Mouse (Mus musculus) intestine, postnatal 0 days (tissue): ENCODE measurements around the gene Sys1. TPM values are rescaled to one million over a fixed set of nuclear protein-coding genes. Genes with fewer than 3 reads are reported as not detected.

Experiments
- ATAC-seq: fragments of 200-750 bp; cut with Nextera tagmentation; 2 replicates; pipeline ENCODE4 v1.8.0; 2017; ENCODE audit warnings: mild to moderate bottlenecking, moderate TSS enrichment, moderate library complexity
- H3K27ac ChIP-seq: fragments of 300-500 bp; sonication (generic); 2 replicates; pipeline ENCODE4 v1.5.1; 2014; ENCODE audit warnings: mild to moderate bottlenecking, low read depth, low read length, moderate library complexity
- H3K27me3 ChIP-seq: fragments of 300-500 bp; sonication (generic); replicated peaks from 2 replicates; pipeline ENCODE4 v1.6.1; 2014; ENCODE audit warnings: low read length, mixed read lengths; ENCODE audit not compliant: control insufficient read depth, insufficient read depth
- H3K36me3 ChIP-seq: fragments of 300-500 bp; sonication (generic); 2 replicates; pipeline ENCODE4 v1.6.1; 2014; ENCODE audit warnings: mild to moderate bottlenecking, moderate library complexity; ENCODE audit not compliant: control insufficient read depth, insufficient read depth
- H3K4me1 ChIP-seq: fragments of 300-500 bp; sonication (generic); replicated peaks from 2 replicates; pipeline ENCODE4 v1.6.1; 2014; ENCODE audit warnings: antibody characterized with exemption, low read length, mixed read lengths; ENCODE audit not compliant: control insufficient read depth, insufficient read depth
- H3K4me2 ChIP-seq: fragments of 300-500 bp; sonication (generic); replicated peaks from 2 replicates; pipeline ENCODE4 v1.6.1; 2014; ENCODE audit warnings: low read depth, mild to moderate bottlenecking, moderate library complexity
- H3K4me3 ChIP-seq: fragments of 300-500 bp; sonication (generic); 2 replicates; pipeline ENCODE4 v1.5.1; 2014; ENCODE audit warnings: low read depth, low read length
- H3K9ac ChIP-seq: fragments of 300-500 bp; sonication (generic); 2 replicates; pipeline ENCODE4 v1.6.1; 2014; ENCODE audit warnings: mild to moderate bottlenecking, low read depth, low read length
- H3K9me3 ChIP-seq: fragments of 300-500 bp; sonication (generic); 2 replicates; pipeline ENCODE4 v1.6.1; 2016; ENCODE audit warnings: mixed run types; ENCODE audit not compliant: control insufficient read depth
- CTCF ChIP-seq: sonication (generic); IDR thresholded peaks from 2 replicates; pipeline ENCODE4 v1.5.1; 2016; ENCODE audit warnings: low read depth, mild to moderate bottlenecking, control low read depth, antibody characterized with exemption, moderate library complexity
- WGBS: fragments of 180-500 bp; shearing (Covaris S2); extraction: QIAGEN DNeasy Blood & Tissue Kit; methylation state at CpG from one replicate; pipeline ENCODE4 v1.1.7; 2014; 5-methylcytosine and 5-hydroxymethylcytosine counted together
- polyA plus RNA-seq: library from polyadenylated mRNA; unstranded; fragments of >200 nt; fragmentation: Nextera tagmentation; extraction: Ambion mirVana; gene quantifications from 2 replicates; pipeline ENCODE4 v1.2.1, GENCODE M21; 2015

The Sys1 gene
- polyA plus RNA-seq, 1 experiment from 2014 or later = 62.3 TPM

- no peak for ATAC-seq
- no peak overlapping the region for H3K4me2 ChIP-seq
- H3K36me3 ChIP-seq = no peaks in the 10 kb centered on the region; the same call in 1 of the 2 replicates
- H3K27ac ChIP-seq = no peak overlapping the region
- no peak overlapping the region for H3K4me3 ChIP-seq
- no peaks in the 10 kb centered on the region for H3K9me3 ChIP-seq
- 39% methylated on average over 8 of the region's 8 CpGs for WGBS
- H3K4me1 ChIP-seq = no peaks in the 10 kb centered on the region
- TF ChIP-seq CTCF = no peak
- no peak overlapping the region for H3K9ac ChIP-seq
- H3K27me3 ChIP-seq = no peaks in the 10 kb centered on the region
Measured at GRCm38 (mm10) chr2:164522280-164522679, 65.5 kb downstream of the Sys1 start.

- Histone ChIP-seq H3K27ac (no peak overlapping the region), H3K4me3 (peak overlapping the region; percentile 21), H3K4me2 (0 out of 2 replicates have a peak overlapping the region, but pooled peaks have one; percentile 4), H3K4me1 (no peaks in the 10 kb centered on the region), H3K9ac (no peak overlapping the region), H3K27me3 (no peaks in the 10 kb centered on the region), H3K9me3 (no peaks in the 10 kb centered on the region), H3K36me3 (no peaks in the 10 kb centered on the region; the same call in 1 of the 2 replicates)
- 68% methylated on average over 10 of the region's 10 CpGs for WGBS
- peak; percentile 53 for ATAC-seq
- no peak for TF ChIP-seq CTCF
Measured at GRCm38 (mm10) chr2:164523301-164523773, 66.6 kb downstream of the Sys1 start.

GRCm38 (mm10) chr2:164528557-164528956 is 71.8 kb downstream of the Sys1 start:
- WGBS = 67% methylated on average over 5 of the region's 5 CpGs
- Histone ChIP-seq H3K27me3 (no peaks in the 10 kb centered on the region), H3K4me1 (no peaks in the 10 kb centered on the region), H3K9me3 (no peaks in the 10 kb centered on the region), H3K9ac (no peak overlapping the region), H3K4me2 (no peak overlapping the region), H3K36me3 (no peaks in the 10 kb centered on the region; the same call in 1 of the 2 replicates), H3K27ac (no peak overlapping the region), H3K4me3 (no peak overlapping the region)
- ATAC-seq = no peak
- no peak for TF ChIP-seq CTCF

Other genes with a start within 250 kb of the Sys1 start
- gene Wfdc15b, start 235.3 kb upstream of the Sys1 start, polyA plus RNA-seq = 1.3 and 2.6 TPM in 2 replicates
- gene Svs2, start 218.5 kb upstream of the Sys1 start, polyA plus RNA-seq = not detected in 2 replicates
- not detected in 2 replicates for gene Svs3b, start 200.3 kb upstream of the Sys1 start, polyA plus RNA-seq
- not detected in 2 replicates for gene Svs4, start 178.5 kb upstream of the Sys1 start, polyA plus RNA-seq
- not detected in 2 replicates for gene Svs3a, start 167.7 kb upstream of the Sys1 start, polyA plus RNA-seq
- gene Svs6, start 140.2 kb upstream of the Sys1 start, polyA plus RNA-seq = not detected in 2 replicates
- gene Svs5, start 124.2 kb upstream of the Sys1 start, polyA plus RNA-seq = not detected in 2 replicates
- 82.5 and 95.0 TPM in 2 replicates for gene Slpi, start 67.9 kb upstream of the Sys1 start, polyA plus RNA-seq
- gene Rbpjl, start 53.8 kb upstream of the Sys1 start, polyA plus RNA-seq = 0.12 and 0.16 TPM in 2 replicates
- gene Matn4, start 51.8 kb upstream of the Sys1 start, polyA plus RNA-seq = 1.9 and 2.4 TPM in 2 replicates
- 92.0 and 103 TPM in 2 replicates for gene Sdc4, start 13.1 kb upstream of the Sys1 start, polyA plus RNA-seq
- 21.4 and 29.1 TPM in 2 replicates for gene Gm20458, start 4.0 kb downstream of the Sys1 start, polyA plus RNA-seq
- gene Trp53tg5, start 16.8 kb downstream of the Sys1 start, polyA plus RNA-seq = not detected in 2 replicates
- 15.9 and 18.8 TPM in 2 replicates for gene Dbndd2, start 29.1 kb downstream of the Sys1 start, polyA plus RNA-seq
- gene Pigt, start 40.6 kb downstream of the Sys1 start, polyA plus RNA-seq = 75.8 and 83.0 TPM in 2 replicates
- gene Wfdc2, start 105.4 kb downstream of the Sys1 start, polyA plus RNA-seq = 6.5 and 11.9 TPM in 2 replicates
- not detected in 2 replicates for gene Spint3, start 116.5 kb downstream of the Sys1 start, polyA plus RNA-seq
- 0.14 TPM in 1 of 2 replicates, not detected in the other for gene Wfdc6a, start 128.5 kb downstream of the Sys1 start, polyA plus RNA-seq
- not detected in 2 replicates for gene Eppin, start 136.6 kb downstream of the Sys1 start, polyA plus RNA-seq
- not detected in 2 replicates for gene Wfdc6b, start 156.6 kb downstream of the Sys1 start, polyA plus RNA-seq
- not detected in 2 replicates for gene Wfdc8, start 156.7 kb downstream of the Sys1 start, polyA plus RNA-seq
- not detected in 2 replicates for gene Wfdc16, start 181.8 kb downstream of the Sys1 start, polyA plus RNA-seq
- gene Wfdc10, start 199.1 kb downstream of the Sys1 start, polyA plus RNA-seq = not detected in 2 replicates
- gene Wfdc9, start 199.6 kb downstream of the Sys1 start, polyA plus RNA-seq = not detected in 2 replicates
- not detected in 2 replicates for gene Wfdc11, start 217.1 kb downstream of the Sys1 start, polyA plus RNA-seq
- gene Wfdc13, start 228.1 kb downstream of the Sys1 start, polyA plus RNA-seq = 0.14 and 0.18 TPM in 2 replicates
- not detected in 2 replicates for gene Spint4, start 241.5 kb downstream of the Sys1 start, polyA plus RNA-seq